Mouse (Mus musculus): ENCODE results near the gene Wfdc1.

Gene Wfdc1

GRCm38 (mm10) chr8:119690602-119691001 is 24.4 kb downstream of the Wfdc1 start:
- DNase-seq (ENCODE audit: low read depth, low spot score) = no peak

- DNase-seq (ENCODE audit: low read depth, low spot score) = no peak
Observed at GRCm38 (mm10) chr8:119691989-119692388, 25.8 kb downstream of the Wfdc1 start.

- no peak for DNase-seq (ENCODE audit: low read depth, low spot score)
Observed at GRCm38 (mm10) chr8:119694696-119695095, 28.5 kb downstream of the Wfdc1 start.

GRCm38 (mm10) chr8:119697163-119697562 is 31.0 kb downstream of the Wfdc1 start:
- DNase-seq (ENCODE audit: low read depth, low spot score) = no peak

GRCm38 (mm10) chr8:119698960-119699359 is 32.8 kb downstream of the Wfdc1 start:
- no peak for DNase-seq (ENCODE audit: low read depth, low spot score)

- no peak for DNase-seq (ENCODE audit: low read depth, low spot score)
Observed at GRCm38 (mm10) chr8:119699549-119700134, 33.5 kb downstream of the Wfdc1 start, which contains the start of gene Atp2c2. Gene Atp2c2 (plus strand): TSS chr8:119700009.

GRCm38 (mm10) chr8:119702965-119703364 is 36.8 kb downstream of the Wfdc1 start:
- DNase-seq (ENCODE audit: low read depth, low spot score) = no peak

- DNase-seq (ENCODE audit: low read depth, low spot score) = no peak
Observed at GRCm38 (mm10) chr8:119707146-119707545, 41.0 kb downstream of the Wfdc1 start.

GRCm38 (mm10) chr8:119708471-119708870 is 42.3 kb downstream of the Wfdc1 start:
- DNase-seq (ENCODE audit: low read depth, low spot score) = no peak

- DNase-seq (ENCODE audit: low read depth, low spot score) = no peak
Observed at GRCm38 (mm10) chr8:119708878-119709702, 42.9 kb downstream of the Wfdc1 start.

- no peak for DNase-seq (ENCODE audit: low read depth, low spot score)
Observed at GRCm38 (mm10) chr8:119709703-119710093, 43.5 kb downstream of the Wfdc1 start.

GRCm38 (mm10) chr8:119712226-119712625 is 46.1 kb downstream of the Wfdc1 start:
- no peak for DNase-seq (ENCODE audit: low read depth, low spot score)

- no peak for DNase-seq (ENCODE audit: low read depth, low spot score)
Observed at GRCm38 (mm10) chr8:119713421-119713820, 47.3 kb downstream of the Wfdc1 start.

- no peak for DNase-seq (ENCODE audit: low read depth, low spot score)
Observed at GRCm38 (mm10) chr8:119715221-119715620, 49.1 kb downstream of the Wfdc1 start.

- DNase-seq (ENCODE audit: low read depth, low spot score) = no peak
Observed at GRCm38 (mm10) chr8:119716730-119717299, 50.6 kb downstream of the Wfdc1 start.

GRCm38 (mm10) chr8:119717765-119718164 is 51.6 kb downstream of the Wfdc1 start:
- no peak for DNase-seq (ENCODE audit: low read depth, low spot score)

GRCm38 (mm10) chr8:119719011-119719501 is 52.9 kb downstream of the Wfdc1 start:
- no peak for DNase-seq (ENCODE audit: low read depth, low spot score)

- DNase-seq (ENCODE audit: low read depth, low spot score) = no peak
Observed at GRCm38 (mm10) chr8:119722348-119722747, 56.2 kb downstream of the Wfdc1 start.

GRCm38 (mm10) chr8:119723676-119724075 is 57.5 kb downstream of the Wfdc1 start:
- no peak for DNase-seq (ENCODE audit: low read depth, low spot score)

GRCm38 (mm10) chr8:119724596-119724995 is 58.4 kb downstream of the Wfdc1 start:
- no peak for DNase-seq (ENCODE audit: low read depth, low spot score)

- no peak for DNase-seq (ENCODE audit: low read depth, low spot score)
Observed at GRCm38 (mm10) chr8:119727093-119727492, 60.9 kb downstream of the Wfdc1 start.

- DNase-seq (ENCODE audit: low read depth, low spot score) = no peak
Observed at GRCm38 (mm10) chr8:119728351-119728895, 62.3 kb downstream of the Wfdc1 start.

Data from WW6 (cell line).